Mouse (Mus musculus) heart, embryonic 15.5 days (tissue): ENCODE data around the gene Rasgrp4. TPM values are rescaled to one million over a fixed set of nuclear protein-coding genes. Genes with fewer than 3 reads are reported as not detected.

ENCODE experiments used
- ATAC-seq: fragments of 200-750 bp; cut with Nextera tagmentation; replicated peaks from 2 replicates; pipeline ENCODE4 v1.8.0; 2017; ENCODE audit warnings: low read depth, moderate TSS enrichment; ENCODE audit not compliant: insufficient number of reproducible peaks, insufficient read depth, low FRiP score
- H3K27ac ChIP-seq: fragments of 300-500 bp; sonication (generic); 2 replicates; pipeline ENCODE4 v1.5.1; 2015; ENCODE audit warnings: mild to moderate bottlenecking, inconsistent platforms
- H3K27me3 ChIP-seq: fragments of 300-500 bp; sonication (generic); 2 replicates; pipeline ENCODE4 v1.6.1; 2015; ENCODE audit warnings: inconsistent platforms
- H3K36me3 ChIP-seq: fragments of 300-500 bp; sonication (generic); 2 replicates; pipeline ENCODE4 v1.6.1; 2015; ENCODE audit warnings: mild to moderate bottlenecking, inconsistent platforms
- H3K4me1 ChIP-seq: fragments of 300-500 bp; sonication (generic); replicated peaks from 2 replicates; pipeline ENCODE4 v1.6.1; 2015; ENCODE audit warnings: inconsistent platforms
- H3K4me2 ChIP-seq: fragments of 300-500 bp; sonication (generic); 2 replicates; pipeline ENCODE4 v1.6.1; 2015; ENCODE audit warnings: inconsistent platforms, mild to moderate bottlenecking, moderate library complexity
- H3K4me3 ChIP-seq: fragments of 300-500 bp; sonication (generic); 2 replicates; pipeline ENCODE4 v1.5.1; 2015; ENCODE audit warnings: mild to moderate bottlenecking, inconsistent platforms
- H3K9ac ChIP-seq: fragments of 300-500 bp; sonication (generic); 2 replicates; pipeline ENCODE4 v1.6.1; 2015; ENCODE audit warnings: mild to moderate bottlenecking, inconsistent platforms
- H3K9me3 ChIP-seq: fragments of 300-500 bp; sonication (generic); replicated peaks from 2 replicates; pipeline ENCODE4 v1.6.1; 2016; ENCODE audit warnings: inconsistent platforms
- WGBS: fragments of 180-500 bp; shearing (Covaris S2); methylation state at CpG from one replicate; pipeline ENCODE4 v1.1.7; 2015; ENCODE audit warnings: mixed read lengths; 5-methylcytosine and 5-hydroxymethylcytosine counted together
- polyA plus RNA-seq: library from polyadenylated mRNA; unstranded; fragments of >200 nt; fragmentation: Nextera tagmentation; extraction: Ambion mirVana; gene quantifications from 2 replicates; pipeline ENCODE4 v1.2.1, GENCODE M21; 2015

The Rasgrp4 gene
- polyA plus RNA-seq, result 0.39 and 0.90 TPM in 2 replicates

DNA sequence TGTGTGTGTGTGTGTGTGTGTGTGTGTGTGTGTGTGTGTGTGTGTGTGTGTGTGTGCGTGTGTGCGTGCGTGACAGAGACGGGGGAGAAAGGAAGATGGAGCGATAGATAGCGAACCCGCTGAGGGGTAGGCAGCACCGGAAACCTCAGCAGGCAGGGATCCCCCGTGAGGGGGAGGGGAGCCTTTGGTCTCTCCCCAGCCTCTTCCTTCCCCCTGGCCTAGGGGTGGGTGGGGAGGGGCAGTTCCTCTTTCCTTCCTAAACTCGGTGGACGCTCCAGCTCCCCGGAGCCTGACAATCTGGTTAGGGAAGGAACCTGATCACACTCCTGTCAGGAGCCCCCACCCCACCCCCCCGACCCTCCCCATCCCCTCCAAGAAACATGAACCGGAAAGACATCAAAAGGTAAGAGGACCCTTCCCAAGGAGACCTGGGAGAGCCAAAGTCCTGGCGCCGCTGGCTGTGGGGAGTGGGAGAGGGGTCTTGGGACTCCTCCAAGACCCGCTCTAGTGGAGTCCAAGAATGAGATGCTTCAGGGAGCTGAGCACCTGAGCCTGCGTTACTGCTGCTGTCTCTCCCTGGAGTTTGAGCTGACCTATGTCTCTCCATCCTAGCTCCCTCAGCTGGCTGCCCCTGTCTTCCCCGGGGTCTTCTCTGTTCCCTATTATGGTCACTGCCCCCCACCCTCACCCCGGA is at the start of gene Rasgrp4:
Gene Rasgrp4, plus strand, starts transcription at position 159 of the 694 bp plus-strand sequence.
- Histone ChIP-seq H3K9ac (no peak within 1 kb of the TSS), H3K4me1 (no peaks in the 10 kb centered on the region), H3K27ac (no peak within 1 kb of the TSS), H3K4me2 (peak within 1 kb of the TSS; percentile 51), H3K27me3 (peaks cover 28% of the 10 kb centered on the region), H3K4me3 (peak within 1 kb of the TSS; percentile 17; the same call in 1 of the 2 replicates), H3K36me3 (no peaks in the 10 kb centered on the region), H3K9me3 (no peaks in the 10 kb centered on the region)
- 2% methylated on average over 11 of the region's 20 CpGs for WGBS
- no peak for ATAC-seq

DNA sequence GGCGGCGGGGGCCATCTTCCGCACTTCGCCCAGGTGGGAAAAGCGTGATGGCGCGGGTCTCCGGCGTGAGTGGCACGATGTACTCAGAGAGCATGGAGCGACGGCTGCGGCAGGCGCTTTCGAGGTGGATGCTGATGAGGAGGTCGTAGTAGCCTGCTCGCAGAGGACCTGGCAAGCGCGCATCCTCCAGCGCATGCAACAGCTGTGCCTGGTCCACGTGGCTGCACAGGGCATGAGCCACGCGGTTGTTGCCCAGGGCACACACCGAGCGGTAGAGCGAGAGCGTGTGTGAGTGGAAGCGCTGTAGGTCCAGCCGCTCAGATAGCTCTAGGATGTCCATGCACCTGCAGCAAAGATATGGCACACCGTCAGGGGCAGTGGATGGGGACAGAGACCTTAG is 48.7 kb upstream of the Rasgrp4 start:
- peaks cover 36% of the 10 kb centered on the region for H3K27me3 ChIP-seq
- no peak for ATAC-seq
- no peaks in the 10 kb centered on the region for H3K36me3 ChIP-seq
- no peak overlapping the region for H3K4me3 ChIP-seq
- no peak overlapping the region for H3K9ac ChIP-seq
- H3K4me1 ChIP-seq, result no peaks in the 10 kb centered on the region
- H3K27ac ChIP-seq, result no peak overlapping the region
- no peak overlapping the region for H3K4me2 ChIP-seq
- H3K9me3 ChIP-seq, result no peaks in the 10 kb centered on the region
- WGBS, result 75% methylated on average over 30 of the region's 30 CpGs

GRCm38 (mm10) chr7:29086902-29087301 is 47.7 kb upstream of the Rasgrp4 start:
- Histone ChIP-seq H3K36me3 (no peaks in the 10 kb centered on the region), H3K9me3 (no peaks in the 10 kb centered on the region), H3K4me3 (no peak overlapping the region), H3K27ac (no peak overlapping the region), H3K9ac (no peak overlapping the region), H3K27me3 (peaks cover 36% of the 10 kb centered on the region), H3K4me2 (no peak overlapping the region), H3K4me1 (no peaks in the 10 kb centered on the region)
- ATAC-seq, result no peak
- WGBS, result 77% methylated on average over 10 of the region's 10 CpGs

GRCm38 (mm10) chr7:29088817-29089216 is 45.8 kb upstream of the Rasgrp4 start:
- no peak overlapping the region for H3K9ac ChIP-seq
- ATAC-seq, result no peak
- WGBS, result 49% methylated on average over 6 of the region's 6 CpGs
- no peak overlapping the region for H3K4me2 ChIP-seq
- H3K27me3 ChIP-seq, result peaks cover 30% of the 10 kb centered on the region
- H3K36me3 ChIP-seq, result no peaks in the 10 kb centered on the region
- H3K27ac ChIP-seq, result no peak overlapping the region
- no peaks in the 10 kb centered on the region for H3K9me3 ChIP-seq
- no peaks in the 10 kb centered on the region for H3K4me1 ChIP-seq
- no peak overlapping the region for H3K4me3 ChIP-seq

- no peaks in the 10 kb centered on the region for H3K36me3 ChIP-seq
- H3K4me3 ChIP-seq, result no peak overlapping the region
- no peak overlapping the region for H3K4me2 ChIP-seq
- no peak for ATAC-seq
- 82% methylated on average over 16 of the region's 16 CpGs for WGBS
- H3K27me3 ChIP-seq, result no peaks in the 10 kb centered on the region
- no peaks in the 10 kb centered on the region for H3K9me3 ChIP-seq
- H3K9ac ChIP-seq, result no peak overlapping the region
- no peaks in the 10 kb centered on the region for H3K4me1 ChIP-seq
- no peak overlapping the region for H3K27ac ChIP-seq
Observed at GRCm38 (mm10) chr7:29097131-29097530, 37.5 kb upstream of the Rasgrp4 start.

DNA sequence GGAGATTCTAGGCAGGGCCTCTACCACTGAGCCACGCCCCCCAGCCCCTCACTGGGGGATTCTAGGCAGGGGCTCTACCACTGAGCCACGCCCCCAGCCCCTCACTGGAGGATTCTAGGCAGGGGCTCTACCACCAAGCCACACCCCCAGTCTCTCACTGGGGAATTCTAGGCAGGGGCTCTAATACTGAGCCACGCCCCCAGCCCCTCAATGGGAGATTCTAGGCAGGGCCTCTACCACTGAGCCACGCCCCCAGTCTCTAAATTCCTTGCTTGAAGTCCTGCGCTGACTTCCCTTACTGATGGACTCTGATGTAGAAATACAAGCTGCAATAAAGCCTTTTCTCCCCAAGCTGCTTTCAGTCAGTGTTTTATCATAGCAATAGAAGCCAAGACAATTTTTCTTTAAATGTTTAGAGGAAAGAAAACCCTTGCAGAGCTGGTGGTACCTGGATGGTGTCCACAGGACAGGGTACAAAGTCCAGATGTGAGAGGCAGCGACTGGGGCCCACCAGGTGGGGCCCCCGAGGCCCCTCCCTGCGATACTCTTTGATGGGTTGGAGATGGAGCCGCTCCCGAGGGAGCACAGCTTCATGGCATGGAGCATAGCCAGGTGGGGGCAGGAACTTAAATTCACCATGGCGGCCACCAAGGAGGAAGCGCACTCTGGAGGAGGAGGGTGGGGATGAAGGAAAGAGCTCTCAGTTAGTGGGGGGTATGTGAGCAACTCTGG is 33.2 kb upstream of the Rasgrp4 start:
- no peak overlapping the region for H3K4me3 ChIP-seq

DNA sequence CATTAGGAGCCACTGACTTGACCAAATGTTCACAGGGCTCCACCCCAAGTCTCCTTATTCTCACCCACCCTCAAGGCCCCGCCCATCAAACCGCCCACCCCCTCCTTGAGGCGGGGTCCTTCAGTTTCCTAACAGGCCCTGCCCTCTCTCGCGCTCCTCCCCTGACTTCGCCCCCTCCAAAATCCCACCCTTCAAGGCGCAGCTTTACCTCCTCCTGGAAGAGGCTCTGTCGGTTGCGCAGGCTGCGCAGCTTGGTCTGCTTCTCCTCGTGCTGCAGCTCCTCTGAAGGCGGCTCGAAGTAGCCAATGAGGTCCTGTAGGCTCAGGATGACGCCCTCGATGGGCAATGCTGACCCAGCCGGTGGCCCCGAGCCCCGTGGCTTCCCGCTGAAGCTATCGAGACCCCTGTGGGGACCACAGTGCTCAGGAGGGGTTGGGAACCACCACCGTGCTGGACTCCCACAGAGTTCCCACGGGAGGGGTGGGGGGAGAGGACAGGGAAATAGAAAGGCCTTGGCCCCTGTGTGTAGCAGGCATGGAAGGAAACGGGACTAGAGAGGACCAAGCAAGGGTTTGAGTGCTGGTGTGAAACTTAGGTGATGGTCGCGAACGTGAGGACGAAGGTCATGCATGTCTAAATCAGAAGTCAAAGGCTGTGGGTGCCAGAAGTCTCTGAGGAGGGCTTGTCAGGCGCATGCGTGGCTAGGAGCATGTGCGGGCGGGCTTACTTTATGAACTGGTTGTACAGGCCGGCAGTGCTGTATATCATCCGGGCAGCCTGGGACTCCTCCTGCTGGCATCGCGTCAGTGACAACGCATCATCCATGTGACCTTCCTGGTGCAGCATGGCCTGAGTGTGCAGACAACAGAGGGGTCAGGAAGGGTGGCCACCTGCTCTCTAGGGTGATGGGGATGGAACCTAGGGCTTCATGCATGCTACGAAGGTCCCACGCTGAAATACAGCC is 25.4 kb upstream of the Rasgrp4 start:
- Histone ChIP-seq H3K4me2 (peak overlapping the region; percentile 52), H3K9me3 (no peaks in the 10 kb centered on the region), H3K27me3 (peaks cover 9% of the 10 kb centered on the region), H3K9ac (no peak overlapping the region), H3K27ac (no peak overlapping the region), H3K4me1 (peaks cover 7% of the 10 kb centered on the region; the same call in 1 of the 2 replicates), H3K36me3 (no peaks in the 10 kb centered on the region), H3K4me3 (peak overlapping the region; percentile 9)
- 27% methylated on average over 38 of the region's 38 CpGs for WGBS
- no peak; the same call in none of the 2 replicates for ATAC-seq

More for the DNA sequence above, 33.2 kb upstream of the Rasgrp4 start:
- Histone ChIP-seq H3K27me3 (0 out of 2 replicates have a peak, but pooled peaks cover 2% of the 10 kb centered on the region), H3K9me3 (no peaks in the 10 kb centered on the region), H3K27ac (no peak overlapping the region), H3K36me3 (no peaks in the 10 kb centered on the region), H3K4me1 (no peaks in the 10 kb centered on the region), H3K4me2 (no peak overlapping the region), H3K9ac (no peak overlapping the region)
- ATAC-seq, result no peak
- 84% methylated on average over 12 of the region's 12 CpGs for WGBS

DNA sequence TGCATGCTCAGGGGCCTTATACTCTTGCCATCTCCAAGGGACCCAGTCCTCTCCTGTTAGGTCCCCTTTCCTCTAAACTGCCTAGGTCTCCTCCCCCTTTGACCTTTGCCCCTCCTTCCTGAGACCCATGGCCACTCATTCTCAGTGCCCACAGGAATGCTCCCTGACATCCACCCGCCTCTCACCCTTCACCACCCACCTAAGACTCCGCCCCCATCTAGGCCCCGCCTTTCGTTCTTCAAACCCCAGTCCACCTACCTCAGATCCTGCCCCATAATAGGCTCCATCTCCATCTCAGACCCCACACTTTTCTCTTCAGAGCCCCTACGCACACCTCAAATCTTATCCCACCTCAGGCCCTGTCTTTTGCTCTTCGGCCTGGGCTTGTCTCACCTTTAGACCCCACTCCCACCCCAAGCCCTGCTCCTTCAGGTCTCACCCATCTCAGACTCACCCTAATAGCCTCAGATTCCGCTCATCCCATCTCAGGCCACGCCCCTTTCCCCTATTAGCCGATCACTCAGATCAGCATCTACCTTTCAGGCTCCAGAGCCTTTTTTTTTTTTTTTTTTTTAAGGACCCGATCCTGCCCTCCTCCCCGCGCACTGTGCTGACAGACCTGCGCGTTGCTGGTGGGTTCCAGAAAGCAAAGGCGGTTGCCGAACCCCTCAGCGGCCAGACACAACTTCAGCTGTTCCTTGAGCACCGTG is 16.4 kb upstream of the Rasgrp4 start:
- no peaks in the 10 kb centered on the region for H3K4me1 ChIP-seq
- no peak overlapping the region for H3K9ac ChIP-seq
- 10% methylated on average over 18 of the region's 18 CpGs for WGBS
- no peak overlapping the region for H3K4me2 ChIP-seq
- no peak overlapping the region for H3K27ac ChIP-seq
- peaks cover 12% of the 10 kb centered on the region; the same call in 1 of the 2 replicates for H3K27me3 ChIP-seq
- no peak overlapping the region for H3K4me3 ChIP-seq
- H3K36me3 ChIP-seq, result no peaks in the 10 kb centered on the region
- H3K9me3 ChIP-seq, result no peaks in the 10 kb centered on the region
- ATAC-seq, result no peak

DNA sequence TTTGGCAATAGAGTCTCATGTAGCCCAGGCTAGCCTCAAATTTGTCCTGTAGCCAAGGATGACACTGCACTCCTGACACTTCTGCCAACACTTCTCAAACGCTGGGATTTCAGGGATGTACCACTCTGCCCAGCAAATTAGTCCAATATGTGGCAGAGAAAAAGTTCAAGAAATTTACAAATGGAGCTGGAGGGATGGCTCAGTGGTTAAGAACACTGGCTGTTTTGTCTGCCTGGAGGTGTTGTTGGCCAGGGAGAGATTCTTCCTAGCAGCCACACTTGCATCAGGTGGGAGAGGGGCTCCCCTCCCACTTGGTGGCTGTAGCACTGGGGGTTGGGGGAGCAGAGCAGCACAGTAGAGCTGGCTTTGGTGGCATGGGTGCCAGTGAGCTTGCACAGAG is 15.1 kb upstream of the Rasgrp4 start:
- Histone ChIP-seq H3K4me1 (peaks cover 8% of the 10 kb centered on the region), H3K9ac (no peak overlapping the region), H3K9me3 (no peaks in the 10 kb centered on the region), H3K36me3 (no peaks in the 10 kb centered on the region), H3K27me3 (peaks cover 12% of the 10 kb centered on the region; the same call in 1 of the 2 replicates), H3K27ac (no peak overlapping the region), H3K4me2 (no peak overlapping the region), H3K4me3 (no peak overlapping the region)
- WGBS, result 60% methylated on average over 1 of the region's 1 CpGs
- ATAC-seq, result no peak

GRCm38 (mm10) chr7:29122821-29123220 is 11.8 kb upstream of the Rasgrp4 start:
- Histone ChIP-seq H3K4me1 (peaks cover 14% of the 10 kb centered on the region), H3K4me2 (no peak overlapping the region), H3K9me3 (no peaks in the 10 kb centered on the region), H3K36me3 (no peaks in the 10 kb centered on the region), H3K27me3 (peaks cover 12% of the 10 kb centered on the region; the same call in 1 of the 2 replicates), H3K9ac (no peak overlapping the region), H3K27ac (no peak overlapping the region), H3K4me3 (no peak overlapping the region)
- WGBS, result 89% methylated on average over 9 of the region's 9 CpGs
- no peak for ATAC-seq
